Mouse (Mus musculus): ENCODE measurements around the gene Apoc2.
A peak's percentile ranks its signal among the peaks of the same experiment; 100 is the strongest.

DNA sequence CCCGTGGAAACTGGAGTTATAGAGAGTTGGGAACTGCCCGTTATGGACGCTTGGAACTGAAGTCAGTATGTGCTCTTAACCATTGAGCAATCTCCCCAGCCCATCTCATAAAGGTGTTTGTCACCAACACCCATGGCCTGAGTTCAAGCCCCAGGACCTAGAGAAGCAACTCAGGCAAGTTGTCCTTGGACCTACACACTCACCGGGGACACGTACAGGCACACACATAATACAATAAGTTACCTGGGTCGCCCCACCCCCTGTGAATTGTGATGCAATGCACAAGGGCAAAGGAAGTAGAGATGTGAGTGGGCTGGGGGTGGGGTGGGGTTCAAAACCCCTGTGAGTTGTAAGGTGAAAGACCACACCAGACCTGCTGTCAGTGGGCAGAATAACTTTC lies 8.8 kb upstream of the Apoc2 start:
- TF ChIP-seq POLR2A (IDR thresholded peaks at IDR 0.05; ENCODE audit: insufficient read depth, low read length): peak; percentile 17
- no peak for TF ChIP-seq CTCF (IDR thresholded peaks at IDR 0.05; ENCODE audit: low read depth, low read length)

All from ES-Bruce4 (cell line).